In the genomic region with DNA sequence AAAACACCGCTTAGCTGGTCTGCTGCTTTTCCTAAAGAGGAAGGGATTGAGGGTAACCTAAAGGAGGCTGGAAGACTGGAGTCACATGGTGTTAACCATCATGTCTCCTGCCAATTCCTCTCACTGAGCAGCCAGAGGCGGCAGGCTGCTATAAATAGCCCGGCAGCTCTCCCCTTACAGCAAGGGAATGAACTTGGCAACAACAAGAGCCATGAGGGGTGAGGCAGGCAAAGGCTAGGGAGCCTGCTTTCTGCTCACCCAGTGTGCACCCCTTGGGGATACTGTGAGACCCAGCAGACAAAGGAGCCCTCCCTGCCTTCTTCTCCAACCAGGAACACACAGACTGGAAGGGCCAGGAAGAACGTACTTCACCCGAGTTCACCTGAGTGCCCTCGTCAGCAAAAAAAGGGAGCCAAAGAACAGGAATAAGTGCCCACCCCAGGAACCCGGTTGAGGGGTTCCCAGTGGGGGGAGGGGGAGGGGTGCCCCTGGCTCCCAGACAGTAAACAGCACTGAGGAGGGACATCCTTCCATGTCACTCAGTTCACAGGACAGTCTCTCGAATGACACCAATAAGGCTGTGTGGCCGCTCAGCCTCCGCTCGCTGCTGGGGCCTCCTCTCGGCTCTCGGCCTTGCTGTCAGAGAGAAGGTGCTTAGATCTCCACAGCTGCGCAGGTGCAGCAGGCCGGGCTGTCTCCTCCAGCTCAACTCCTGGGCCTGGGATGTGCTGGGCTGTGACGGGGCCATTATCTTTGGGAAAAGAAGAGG, we compare ENCODE assay signal across 9 mouse cellular contexts. TPM values are rescaled to one million over a fixed set of nuclear protein-coding genes. Genes with fewer than 3 reads are reported as not detected.
DNase-seq lines count a peak whose midpoint lies in the region; ATAC-seq lines count a peak whose summit lies in the region.
"Had no signal": no experiment of that assay in that cellular context is flagged by ENCODE, and none has a peak within 500 bp of the region (broad histone marks: within the 10 kb centered on the region; RNA-seq: fewer than 3 reads in every experiment).

No protein-coding gene starts in this region.

- WGBS in forebrain, embryonic 16.5 days: 55% methylated on average over 16 of the region's 16 CpGs
- 61% methylated on average over 16 of the region's 16 CpGs for WGBS in hindbrain, embryonic 14.5 days

- peak; percentile 49 for DNase-seq in 3134 (ENCODE audit: extremely low read depth, insufficient read length, low spot score)
- peak; percentile 81 for DNase-seq in NIH3T3 (ENCODE audit: low read depth)
- peak; percentile 43 for DNase-seq in hindbrain, embryonic 14.5 days (ENCODE audit: low spot score)
- peak; percentile 78 for DNase-seq in lung, postnatal 10 days
- DNase-seq in frontal cortex, adult 2 months (ENCODE audit: extremely low spot score in 1 of 2, low spot score in 1 of 2): no peak
- no peak for DNase-seq in right cerebral cortex, postnatal 4 days
- DNase-seq in left cerebral cortex, postnatal 14 days (ENCODE audit: low spot score in 2 of 2): no peak

- H3K9me3 ChIP-seq in forebrain, embryonic 16.5 days (ENCODE audit: control insufficient read depth, low read length): no peaks in the 10 kb centered on the region
- H3K9me3 ChIP-seq in hindbrain, embryonic 14.5 days (ENCODE audit: control insufficient read depth, low read length): no peaks in the 10 kb centered on the region

- H3K9ac ChIP-seq in forebrain, embryonic 16.5 days (replicated peaks; ENCODE audit: low read depth, low read length): no peak overlapping the region
- no peak overlapping the region for H3K9ac ChIP-seq in hindbrain, embryonic 14.5 days

- peak; percentile 92 for ATAC-seq in forebrain, embryonic 16.5 days
- peak; percentile 70; the same call in 1 of the 2 replicates for ATAC-seq in hindbrain, embryonic 14.5 days (ENCODE audit: low FRiP score)

- H3K4me1 ChIP-seq in forebrain, embryonic 16.5 days (replicated peaks; ENCODE audit: control insufficient read depth, insufficient read depth, low read length): peaks cover 11% of the 10 kb centered on the region
- peaks cover 10% of the 10 kb centered on the region; the same call in 1 of the 2 replicates for H3K4me1 ChIP-seq in hindbrain, embryonic 14.5 days (replicated peaks; ENCODE audit: control insufficient read depth, insufficient read depth, low read length)

- intact Hi-C loops in left cerebral cortex, postnatal 14 days (cut with DNase I): no loop called here

- H3K27me3 ChIP-seq in forebrain, embryonic 16.5 days (replicated peaks; ENCODE audit: control insufficient read depth, insufficient read depth, low read length): no peaks in the 10 kb centered on the region
- no peaks in the 10 kb centered on the region for H3K27me3 ChIP-seq in hindbrain, embryonic 14.5 days (ENCODE audit: control insufficient read depth, insufficient read depth, low read length)

- no peak overlapping the region for H3K4me3 ChIP-seq in forebrain, embryonic 16.5 days (replicated peaks; ENCODE audit: low read length)
- H3K4me3 ChIP-seq in hindbrain, embryonic 14.5 days (replicated peaks; ENCODE audit: low read length): no peak overlapping the region
- H3K4me3 ChIP-seq: layer of hippocampus, adult 2 months had no signal

- H3K27ac ChIP-seq in forebrain, embryonic 16.5 days (ENCODE audit: low read length): no peak overlapping the region
- H3K27ac ChIP-seq in hindbrain, embryonic 14.5 days: peak overlapping the region; percentile 32
- H3K27ac ChIP-seq: layer of hippocampus, adult 2 months had no signal

- H3K4me2 ChIP-seq in forebrain, embryonic 16.5 days (ENCODE audit: low read length): no peak overlapping the region
- no peak overlapping the region for H3K4me2 ChIP-seq in hindbrain, embryonic 14.5 days (replicated peaks)

- no peaks in the 10 kb centered on the region for H3K36me3 ChIP-seq in forebrain, embryonic 16.5 days (ENCODE audit: control insufficient read depth, insufficient read depth)
- H3K36me3 ChIP-seq in hindbrain, embryonic 14.5 days (replicated peaks; ENCODE audit: control insufficient read depth, insufficient read depth): no peaks in the 10 kb centered on the region

RNA-seq across cellular contexts. Expression of a gene that starts 57.8 kb away (rescaled TPM):
- 0.37 and 1.1 TPM in 2 replicates for polyA plus RNA-seq in forebrain, embryonic 16.5 days (2015; fragmentation: Nextera tagmentation; extraction: Ambion mirVana)
- polyA plus RNA-seq in hindbrain, embryonic 14.5 days (2014; fragmentation: Nextera tagmentation; extraction: Ambion mirVana): 2.7 and 2.8 TPM in 2 replicates
- 17.3 and 17.5 TPM in 2 replicates for polyA plus RNA-seq in frontal cortex, adult 2 months (2012; rRNA removed)
- 10 to 100 TPM; 15.8 to 18.0 TPM for total RNA-seq in left cerebral cortex, postnatal 14 days (2021)

Comparison
In these comparisons a context has a peak if more than half of its experiments do, and no peak if none do; other contexts are left out.
1. DNase-seq: peak in 3134 (single experiment), NIH3T3 (single experiment), hindbrain, embryonic 14.5 days (single experiment) and lung, postnatal 10 days (single experiment); none in frontal cortex, adult 2 months (0 of 2), right cerebral cortex, postnatal 4 days (single experiment) and left cerebral cortex, postnatal 14 days (0 of 2).